Mouse (Mus musculus): Measurements from ENCODE around the gene Mrpl27.
"Not testable (repeated sequence)": the region's sequence is repeated elsewhere in the genome, so short reads cannot be mapped to it uniquely, and the experiment has no call there.

Mrpl27 gene

GRCm38 (mm10) chr11:94653663-94654436 lies at the start of gene Mrpl27, which contains the start of gene Eme1:
TSS of gene Mrpl27 (plus strand) at chr11:94653767.
TSS of gene Eme1 (minus strand) at chr11:94653964.
- DNase-seq, result peak; percentile 88

GRCm38 (mm10) chr11:94610744-94611740 lies 42.5 kb upstream of the Mrpl27 start:
- no peak for DNase-seq

GRCm38 (mm10) chr11:94614603-94615002 lies 39.0 kb upstream of the Mrpl27 start:
- DNase-seq, result no peak

GRCm38 (mm10) chr11:94615494-94615893 lies 38.1 kb upstream of the Mrpl27 start:
- DNase-seq, result no peak

- no peak for DNase-seq
Measured at GRCm38 (mm10) chr11:94617646-94618045, 35.9 kb upstream of the Mrpl27 start.

- DNase-seq, result no peak
Measured at GRCm38 (mm10) chr11:94620766-94621457, 32.7 kb upstream of the Mrpl27 start.

GRCm38 (mm10) chr11:94621458-94621852 lies 32.1 kb upstream of the Mrpl27 start:
- DNase-seq, result no peak

GRCm38 (mm10) chr11:94622162-94622561 lies 31.4 kb upstream of the Mrpl27 start:
- no peak for DNase-seq

GRCm38 (mm10) chr11:94629199-94629883 lies 24.2 kb upstream of the Mrpl27 start, which contains the start of gene Lrrc59:
TSS of gene Lrrc59 (plus strand) at chr11:94629767.
- peak; percentile 92 to 96 for DNase-seq

GRCm38 (mm10) chr11:94629884-94630198 lies 23.7 kb upstream of the Mrpl27 start:
- DNase-seq, result no peak

GRCm38 (mm10) chr11:94630199-94631011 lies 23.2 kb upstream of the Mrpl27 start:
- DNase-seq, result peak; percentile 10 to 32

- DNase-seq, result no peak
Measured at GRCm38 (mm10) chr11:94631969-94632368, 21.6 kb upstream of the Mrpl27 start.

- DNase-seq, result no peak
Measured at GRCm38 (mm10) chr11:94632988-94633387, 20.6 kb upstream of the Mrpl27 start.

- no peak for DNase-seq
Measured at GRCm38 (mm10) chr11:94634431-94634830, 19.1 kb upstream of the Mrpl27 start.

GRCm38 (mm10) chr11:94644461-94645219 lies 8.9 kb upstream of the Mrpl27 start:
- DNase-seq, result no peak

GRCm38 (mm10) chr11:94646457-94646856 lies 7.1 kb upstream of the Mrpl27 start:
- DNase-seq, result no peak

GRCm38 (mm10) chr11:94651241-94651640 lies 2.3 kb upstream of the Mrpl27 start:
- not testable (repeated sequence) for DNase-seq

- DNase-seq, result no peak
Measured at GRCm38 (mm10) chr11:94652973-94653372, 594 bp upstream of the Mrpl27 start.

GRCm38 (mm10) chr11:94661344-94661743 lies 7.8 kb downstream of the Mrpl27 start:
- no peak for DNase-seq

- DNase-seq, result no peak
Measured at GRCm38 (mm10) chr11:94665281-94665680, 11.7 kb downstream of the Mrpl27 start.

GRCm38 (mm10) chr11:94674984-94675383 lies 21.4 kb downstream of the Mrpl27 start:
- DNase-seq, result no peak
